Mouse (Mus musculus): Measurements from ENCODE around the gene Mef2a.

GRCm38 (mm10) chr7:67283581-67283980 is 89.1 kb downstream of the Mef2a start:
- TF ChIP-seq TCF12 (IDR thresholded peaks at IDR 0.05; ENCODE audit: insufficient read depth, poor library complexity, severe bottlenecking) (no peak), CEBPB (IDR thresholded peaks at IDR 0.05; ENCODE audit: insufficient read depth, poor library complexity, severe bottlenecking) (no peak), MYOG (IDR thresholded peaks at IDR 0.05; ENCODE audit: control insufficient read depth in 1 of 3, insufficient read depth in 1 of 3, insufficient read length in 2 of 3, low read depth in 2 of 3) (no peak)

Measured in myocyte (in vitro differentiated cells).